In genomic region chr2:172940003-172940798, GRCm38 (mm10) we compare ENCODE assay signal across 8 mouse cellular contexts. TPM values are rescaled to one million over a fixed set of nuclear protein-coding genes. Genes with fewer than 3 reads are reported as not detected.
DNase-seq lines count a peak whose midpoint lies in the region; ATAC-seq and TF ChIP-seq lines count a peak whose summit lies in the region.

Gene Bmp7, minus strand, starts transcription at chr2:172940321.

- H3K36me3 ChIP-seq in spleen, adult 2 months (ENCODE audit: control insufficient read depth, insufficient read depth, low read length): no peaks in the 10 kb centered on the region
- H3K36me3 ChIP-seq in embryonic facial prominence, embryonic 15.5 days: no peaks in the 10 kb centered on the region
- no peaks in the 10 kb centered on the region for H3K36me3 ChIP-seq in lung, embryonic 15.5 days

- TF ChIP-seq CTCF in spleen, adult 2 months (IDR thresholded peaks at IDR 0.05; ENCODE audit: extremely low read depth, insufficient read depth, insufficient read length, insufficient replicate concordance): no peak

- under 1% methylated on average over 79 of the region's 82 CpGs for WGBS in spleen, adult 2 months
- under 1% methylated on average over 81 of the region's 82 CpGs for WGBS in embryonic facial prominence, embryonic 15.5 days
- under 1% methylated on average over 63 of the region's 82 CpGs for WGBS in lung, embryonic 15.5 days

- H3K9ac ChIP-seq in embryonic facial prominence, embryonic 15.5 days: peak within 1 kb of the TSS; percentile 65
- H3K9ac ChIP-seq in lung, embryonic 15.5 days: peak within 1 kb of the TSS; percentile 64

- peak within 1 kb of the TSS; percentile 98 for H3K4me2 ChIP-seq in embryonic facial prominence, embryonic 15.5 days (replicated peaks)
- peak within 1 kb of the TSS; percentile 100 for H3K4me2 ChIP-seq in lung, embryonic 15.5 days

- peaks cover 8% of the 10 kb centered on the region; the same call in 1 of the 2 replicates for H3K4me1 ChIP-seq in spleen, adult 2 months (ENCODE audit: control insufficient read depth, insufficient read depth, insufficient read length)
- peaks cover 59% of the 10 kb centered on the region for H3K4me1 ChIP-seq in embryonic facial prominence, embryonic 15.5 days
- peaks cover 58% of the 10 kb centered on the region for H3K4me1 ChIP-seq in lung, embryonic 15.5 days

- H3K27me3 ChIP-seq in spleen, adult 2 months (ENCODE audit: control insufficient read depth, insufficient read depth, low read length): peaks cover 12% of the 10 kb centered on the region; the same call in 1 of the 2 replicates
- H3K27me3 ChIP-seq in embryonic facial prominence, embryonic 15.5 days: peaks cover 14% of the 10 kb centered on the region
- H3K27me3 ChIP-seq in lung, embryonic 15.5 days: peaks cover 64% of the 10 kb centered on the region

- no peak for TF ChIP-seq POLR2A in spleen, adult 2 months (IDR thresholded peaks at IDR 0.05; ENCODE audit: low read depth, low read length)

- H3K9me3 ChIP-seq in embryonic facial prominence, embryonic 15.5 days (replicated peaks): no peaks in the 10 kb centered on the region
- H3K9me3 ChIP-seq in lung, embryonic 15.5 days: no peaks in the 10 kb centered on the region

- H3K4me3 ChIP-seq in spleen, adult 2 months (ENCODE audit: extremely low read depth, insufficient read depth, insufficient read length): peak within 1 kb of the TSS; percentile 46
- H3K4me3 ChIP-seq in embryonic facial prominence, embryonic 15.5 days (replicated peaks): peak within 1 kb of the TSS; percentile 61
- peak within 1 kb of the TSS; percentile 69 for H3K4me3 ChIP-seq in lung, embryonic 15.5 days

- DNase-seq in spleen, adult 2 months (ENCODE audit: low read depth in 1 of 2, low spot score in 2 of 2): peak in 1 of 2 experiments; percentile 8
- no peak for DNase-seq in spleen, postnatal 14 days (ENCODE audit: low spot score in 2 of 2)
- DNase-seq in heart, postnatal 14 days: peak; percentile 50 to 54
- DNase-seq in kidney, postnatal 4 days: peak; percentile 83 to 92
- DNase-seq in ovary, postnatal 36 days (ENCODE audit: low spot score): peak; percentile 69
- DNase-seq in urinary bladder, postnatal 36 days (ENCODE audit: low spot score in 2 of 2): peak; percentile 69 to 76

- peak; percentile 76 for ATAC-seq in embryonic facial prominence, embryonic 15.5 days (ENCODE audit: insufficient number of reproducible peaks, low FRiP score, low TSS enrichment, low read depth)
- peak; percentile 77 for ATAC-seq in lung, embryonic 15.5 days (ENCODE audit: borderline replicate concordance, extremely low read depth, low FRiP score, low TSS enrichment)

- intact Hi-C loops in heart, postnatal 14 days (cut with DNase I): no loop called here

- H3K27ac ChIP-seq in spleen, adult 2 months (ENCODE audit: insufficient read depth, low read length): no peak within 1 kb of the TSS; the same call in 1 of the 2 replicates
- peak within 1 kb of the TSS; percentile 89 for H3K27ac ChIP-seq in embryonic facial prominence, embryonic 15.5 days (replicated peaks)
- peak within 1 kb of the TSS; percentile 88 for H3K27ac ChIP-seq in lung, embryonic 15.5 days

RNA-seq across cellular contexts. Expression of gene Bmp7, which starts in this region (rescaled TPM):
- 1.6 and 1.9 TPM in 2 replicates for polyA plus RNA-seq in spleen, adult 2 months (2012; rRNA removed)
- polyA plus RNA-seq in embryonic facial prominence, embryonic 15.5 days (2015; fragmentation: Nextera tagmentation; extraction: Ambion mirVana): 37.1 and 45.6 TPM in 2 replicates
- 1 to 10 TPM; 1.7 to 2.6 TPM for total RNA-seq in heart, postnatal 14 days (2021)
- 6.7 and 7.8 TPM in 2 replicates for polyA plus RNA-seq in lung, embryonic 15.5 days (2015; fragmentation: Nextera tagmentation; extraction: Ambion mirVana)

Comparison
In these comparisons a context has a peak if more than half of its experiments do, and no peak if none do; other contexts are left out.
1. DNase-seq: peak in heart, postnatal 14 days (2 of 2), kidney, postnatal 4 days (2 of 2), ovary, postnatal 36 days (single experiment) and urinary bladder, postnatal 36 days (2 of 2); none in spleen, postnatal 14 days (0 of 2).
2. Peak in every context shown above with its lines, with median percentiles within 50 percentile points of each other: H3K4me3 ChIP-seq.